Mouse (Mus musculus) E14TG2a.4 (cell line): ENCODE measurements at regions not wholly inside any gene's neighbourhood (a gene's known extent, or its start where the extent isn't known, plus 50 kb on each side); places are given as distances from the start of the nearest gene placed in this dataset.

ENCODE experiments used
- CTCF ChIP-seq: conservative IDR thresholded peaks from 2 replicates; pipeline ENCODE4 v1.5.1; 2014; ENCODE audit warnings: low read length
- NANOG ChIP-seq: IDR thresholded peaks from 2 replicates; pipeline ENCODE4 v1.6.1; 2014; ENCODE audit warnings: borderline replicate concordance, low read length, mixed read lengths
- POU5F1 ChIP-seq: IDR thresholded peaks from 2 replicates; pipeline ENCODE4 v1.6.1; 2014; ENCODE audit warnings: low read length, borderline replicate concordance

- TF ChIP-seq CTCF: no peak
- TF ChIP-seq POU5F1: no peak
- no peak for TF ChIP-seq NANOG
Measured at GRCm38 (mm10) chr14:48049698-48050459, 70.7 kb upstream of the Peli2 start.
